ENCODE assay signal across 8 mouse cellular contexts in genomic region chr12:33717601-33718260, GRCm38 (mm10).
DNase-seq lines count a peak whose midpoint lies in the region; ATAC-seq lines count a peak whose summit lies in the region.

No protein-coding gene starts in this region.

- H3K4me1 ChIP-seq in heart, embryonic 10.5 days, result no peaks in the 10 kb centered on the region
- H3K4me1 ChIP-seq in forebrain, embryonic 16.5 days (replicated peaks; ENCODE audit: control insufficient read depth, insufficient read depth, low read length), result peaks cover 4% of the 10 kb centered on the region

- DNase-seq in heart, embryonic 10.5 days (ENCODE audit: low spot score), result no peak
- DNase-seq in heart, adult 9 months (ENCODE audit: low spot score in 2 of 2), result no peak
- DNase-seq in brain, adult 2 months (ENCODE audit: low read depth, low spot score), result peak; percentile 16
- DNase-seq in mesoderm, embryonic 11.5 days (ENCODE audit: low read depth, low spot score), result peak; percentile 82
- no peak for DNase-seq in gastrocnemius, postnatal 14 days
- no peak for DNase-seq in left cerebral cortex, adult 11 months (ENCODE audit: low spot score)
- DNase-seq in layer of hippocampus, adult 9-11 months, result no peak

- H3K9me3 ChIP-seq in heart, embryonic 10.5 days, result no peaks in the 10 kb centered on the region
- H3K9me3 ChIP-seq in forebrain, embryonic 16.5 days (ENCODE audit: control insufficient read depth, low read length), result no peaks in the 10 kb centered on the region

- H3K9ac ChIP-seq in forebrain, embryonic 16.5 days (replicated peaks; ENCODE audit: low read depth, low read length), result 0 out of 2 replicates have a peak overlapping the region, but pooled peaks have one; percentile 3

- intact Hi-C loops in gastrocnemius, postnatal 14 days (cut with DNase I; ENCODE audit: low total_unique reads), result no loop called here

- H3K4me3 ChIP-seq in heart, embryonic 10.5 days, result peak overlapping the region; percentile 22
- no peak overlapping the region for H3K4me3 ChIP-seq in forebrain, embryonic 16.5 days (replicated peaks; ENCODE audit: low read length)

- peak; percentile 80 for ATAC-seq in forebrain, embryonic 16.5 days

- H3K27me3 ChIP-seq in heart, embryonic 10.5 days (ENCODE audit: insufficient read depth, poor library complexity, severe bottlenecking), result no peaks in the 10 kb centered on the region
- no peaks in the 10 kb centered on the region for H3K27me3 ChIP-seq in forebrain, embryonic 16.5 days (replicated peaks; ENCODE audit: control insufficient read depth, insufficient read depth, low read length)

- H3K4me2 ChIP-seq in forebrain, embryonic 16.5 days (ENCODE audit: low read length), result peak overlapping the region; percentile 36

- H3K36me3 ChIP-seq in heart, embryonic 10.5 days, result no peaks in the 10 kb centered on the region
- no peaks in the 10 kb centered on the region for H3K36me3 ChIP-seq in forebrain, embryonic 16.5 days (ENCODE audit: control insufficient read depth, insufficient read depth)

- peak overlapping the region; percentile 38; the same call in 1 of the 2 replicates for H3K27ac ChIP-seq in heart, embryonic 10.5 days
- no peak overlapping the region for H3K27ac ChIP-seq in forebrain, embryonic 16.5 days (ENCODE audit: low read length)

- 32% methylated on average over 14 of the region's 14 CpGs for WGBS in heart, embryonic 10.5 days
- WGBS in forebrain, embryonic 16.5 days, result 24% methylated on average over 14 of the region's 14 CpGs

Comparison
In these comparisons a context has a peak if more than half of its experiments do, and no peak if none do; other contexts are left out.
1. DNase-seq: peak in brain, adult 2 months (single experiment) and mesoderm, embryonic 11.5 days (single experiment); none in heart, embryonic 10.5 days (single experiment), heart, adult 9 months (0 of 2), gastrocnemius, postnatal 14 days (single experiment), left cerebral cortex, adult 11 months (single experiment) and layer of hippocampus, adult 9-11 months (single experiment).